Mouse (Mus musculus) liver, adult 2 months (tissue): ENCODE results near the gene Sept10. TPM values are rescaled to one million over a fixed set of nuclear protein-coding genes. Genes with fewer than 3 reads are reported as not detected.

ENCODE experiments used
- DNase-seq: peaks from one replicate; pipeline ENCODE4 v3.0.0-alpha.2; 2011; ENCODE audit warnings: low read depth, low spot score; ENCODE audit errors: extremely low read depth
- H3K27ac ChIP-seq: fragments of 200-500 bp; replicated peaks from 2 replicates; pipeline ENCODE4 v1.5.1; 2012; ENCODE audit warnings: low read depth, mild to moderate bottlenecking, control low read depth, inconsistent platforms, low read length; ENCODE audit not compliant: insufficient read depth
- H3K27me3 ChIP-seq: fragments of 200-500 bp; 2 replicates; pipeline ENCODE4 v1.6.1; 2012; ENCODE audit warnings: mild to moderate bottlenecking, moderate library complexity, low read length, inconsistent platforms; ENCODE audit not compliant: control insufficient read depth, insufficient read depth
- H3K36me3 ChIP-seq: fragments of 200-500 bp; 2 replicates; pipeline ENCODE4 v1.6.1; 2012; ENCODE audit warnings: low read length, inconsistent platforms; ENCODE audit not compliant: control insufficient read depth, insufficient read depth
- H3K4me1 ChIP-seq: fragments of 200-500 bp; 2 replicates; pipeline ENCODE4 v1.6.1; 2011; ENCODE audit warnings: low read length; ENCODE audit not compliant: control insufficient read depth, insufficient read depth
- H3K4me3 ChIP-seq: fragments of 200-500 bp; 2 replicates; pipeline ENCODE4 v1.5.1; 2011; ENCODE audit warnings: low read depth, mild to moderate bottlenecking, control low read depth, low read length, moderate library complexity; ENCODE audit not compliant: insufficient read depth
- H3K79me2 ChIP-seq: fragments of 200-500 bp; 2 replicates; pipeline ENCODE4 v1.6.1; 2012; ENCODE audit warnings: inconsistent platforms, mild to moderate bottlenecking, low read length, moderate library complexity; ENCODE audit not compliant: control insufficient read depth, insufficient read depth
- H3K9ac ChIP-seq: fragments of 200-500 bp; 2 replicates; pipeline ENCODE4 v1.6.1; 2012; ENCODE audit warnings: low read depth, mild to moderate bottlenecking, control low read depth, inconsistent platforms, low read length
- CTCF ChIP-seq: fragments of 200-500 bp; IDR thresholded peaks from 2 replicates; pipeline ENCODE4 v1.5.1; 2011; ENCODE audit warnings: low read depth, low read length, control low read depth
- POLR2A ChIP-seq: fragments of 200-500 bp; IDR thresholded peaks from 2 replicates; pipeline ENCODE4 v1.6.1; 2011; ENCODE audit warnings: low read length, control low read depth; ENCODE audit not compliant: insufficient read depth; ENCODE audit errors: extremely low read depth
- WGBS: fragments of 180-500 bp; shearing (Covaris S2); methylation state at CpG from one replicate; pipeline ENCODE4 v1.1.7; 2018; 5-methylcytosine and 5-hydroxymethylcytosine counted together
- polyA plus RNA-seq: library from polyadenylated mRNA; depleted of rRNA; stranded (reverse); fragments of >200 nt; gene quantifications from 2 replicates; pipeline ENCODE4 v1.2.3, GENCODE M21; 2012
- total RNA-seq: library from RNA; depleted of rRNA; stranded (reverse); fragments of >200 nt; gene quantifications from 2 replicates; pipeline ENCODE4 v1.2.3, GENCODE M21; 2014

Gene Sept10
- total and polyA plus RNA-seq, 2 experiments: 6.7 to 18.7 TPM

- DNase-seq: no peak
- Histone ChIP-seq H3K4me1 (0 out of 2 replicates have a peak, but pooled peaks cover 2% of the 10 kb centered on the region), H3K4me3 (peak overlapping the region; percentile 36; the same call in 1 of the 2 replicates), H3K36me3 (no peaks in the 10 kb centered on the region), H3K27me3 (no peaks in the 10 kb centered on the region), H3K79me2 (no peaks in the 10 kb centered on the region; the same call in 1 of the 2 replicates), H3K9ac (no peak overlapping the region), H3K27ac (no peak overlapping the region)
- WGBS: 79% methylated on average over 4 of the region's 4 CpGs
- TF ChIP-seq CTCF (no peak), POLR2A (no peak)
Measured at GRCm38 (mm10) chr10:59223890-59224289, 2.2 kb upstream of the Sept10 start.

- no peaks in the 10 kb centered on the region; the same call in 1 of the 2 replicates for H3K79me2 ChIP-seq
- peak overlapping the region; percentile 12; the same call in 1 of the 2 replicates for H3K9ac ChIP-seq
- 0 out of 2 replicates have a peak, but pooled peaks cover 2% of the 10 kb centered on the region for H3K4me1 ChIP-seq
- no peaks in the 10 kb centered on the region for H3K27me3 ChIP-seq
- H3K36me3 ChIP-seq: no peaks in the 10 kb centered on the region
- H3K27ac ChIP-seq: no peak overlapping the region
- no peak for DNase-seq
- H3K4me3 ChIP-seq: peak overlapping the region; percentile 73
- 69% methylated on average over 14 of the region's 14 CpGs for WGBS
- TF ChIP-seq CTCF (no peak), POLR2A (no peak)
Measured at GRCm38 (mm10) chr10:59223301-59223700, 1.7 kb upstream of the Sept10 start.

- peak overlapping the region; percentile 84 for H3K9ac ChIP-seq
- no peaks in the 10 kb centered on the region; the same call in 1 of the 2 replicates for H3K79me2 ChIP-seq
- H3K4me1 ChIP-seq: 0 out of 2 replicates have a peak, but pooled peaks cover 2% of the 10 kb centered on the region
- H3K36me3 ChIP-seq: no peaks in the 10 kb centered on the region
- DNase-seq: peak; percentile 40
- 4% methylated on average over 49 of the region's 49 CpGs for WGBS
- H3K27me3 ChIP-seq: no peaks in the 10 kb centered on the region
- H3K4me3 ChIP-seq: peak overlapping the region; percentile 73
- no peak overlapping the region for H3K27ac ChIP-seq
- TF ChIP-seq POLR2A (no peak), CTCF (no peak)
Measured at GRCm38 (mm10) chr10:59222271-59223101, 839 bp upstream of the Sept10 start.

GRCm38 (mm10) chr10:59220824-59221472, 699 bp downstream of the Sept10 start:
- H3K27ac ChIP-seq: peak overlapping the region; percentile 86
- TF ChIP-seq POLR2A (no peak), CTCF (no peak)
- H3K79me2 ChIP-seq: no peaks in the 10 kb centered on the region; the same call in 1 of the 2 replicates
- under 1% methylated on average over 39 of the region's 39 CpGs for WGBS
- DNase-seq: peak; percentile 58
- peaks cover 6% of the 10 kb centered on the region; the same call in 1 of the 2 replicates for H3K4me1 ChIP-seq
- peak overlapping the region; percentile 73 for H3K4me3 ChIP-seq
- no peaks in the 10 kb centered on the region for H3K36me3 ChIP-seq
- no peaks in the 10 kb centered on the region for H3K27me3 ChIP-seq
- H3K9ac ChIP-seq: peak overlapping the region; percentile 80

GRCm38 (mm10) chr10:59200011-59200410, 21.6 kb downstream of the Sept10 start:
- Histone ChIP-seq H3K36me3 (no peaks in the 10 kb centered on the region), H3K27me3 (no peaks in the 10 kb centered on the region), H3K4me1 (no peaks in the 10 kb centered on the region), H3K4me3 (no peak overlapping the region), H3K27ac (no peak overlapping the region), H3K9ac (no peak overlapping the region), H3K79me2 (peaks cover 5% of the 10 kb centered on the region)
- TF ChIP-seq POLR2A (no peak), CTCF (no peak)
- no peak for DNase-seq
